Mouse (Mus musculus) G1E (cell line): ENCODE results near the gene Apof.

Source experiments
- CTCF ChIP-seq: IDR thresholded peaks from 2 replicates; pipeline ENCODE4 v1.5.1; 2012; ENCODE audit warnings: low read depth, low read length, inconsistent platforms, mixed read lengths
- GATA1 ChIP-seq: IDR thresholded peaks from 2 replicates; pipeline ENCODE4 v1.6.1; 2012; ENCODE audit warnings: borderline replicate concordance, low read length, inconsistent platforms, mixed read lengths
- POLR2AphosphoS5 ChIP-seq: IDR thresholded peaks from 2 replicates; pipeline ENCODE4 v1.6.1; 2012; ENCODE audit warnings: low read depth, low read length, inconsistent platforms; ENCODE audit not compliant: insufficient replicate concordance
- TAL1 ChIP-seq: conservative IDR thresholded peaks from 2 replicates; pipeline ENCODE4 v1.6.1; 2012; ENCODE audit warnings: low read depth, low read length, inconsistent platforms, mixed read lengths

GRCm38 (mm10) chr10:128237807-128238480 is 30.5 kb upstream of the Apof start:
- no peak for TF ChIP-seq CTCF
- TF ChIP-seq POLR2AphosphoS5 = no peak
- TF ChIP-seq TAL1 = no peak
- no peak for TF ChIP-seq GATA1
